Mouse (Mus musculus): ENCODE results near the gene 1810009A15Rik. TPM values are rescaled to one million over a fixed set of nuclear protein-coding genes. Genes with fewer than 3 reads are reported as not detected.
A peak's percentile ranks its signal among the peaks of the same experiment; 100 is the strongest.

Gene 1810009A15Rik
- polyA plus RNA-seq, 1 experiment = 83.6 TPM

DNA sequence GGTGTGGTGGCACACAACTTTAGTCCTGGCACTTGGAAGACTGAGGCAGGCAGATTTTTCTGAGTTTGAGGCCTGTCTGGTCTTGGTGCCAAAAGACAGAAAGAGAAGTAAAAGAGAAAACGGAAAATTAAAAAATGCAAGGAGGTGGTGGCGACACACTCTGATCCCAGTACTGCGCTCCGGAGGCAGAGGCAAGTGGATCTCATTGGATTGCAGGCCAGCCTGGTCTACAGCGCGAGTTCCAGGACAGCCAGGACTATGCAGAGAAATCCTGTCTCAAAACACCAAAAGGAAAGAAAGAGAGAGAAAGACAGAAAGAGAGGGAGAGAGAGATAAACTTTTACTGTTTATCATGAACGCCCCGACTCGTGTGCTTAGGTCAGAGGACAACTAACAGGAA lies 17.8 kb upstream of the 1810009A15Rik start:
- peak overlapping the region; percentile 89 for H3K4me3 ChIP-seq (replicated peaks; ENCODE audit: control insufficient read depth, low read depth, low read length)
- H3K4me1 ChIP-seq (ENCODE audit: control insufficient read depth, insufficient read depth, low read length) = no peaks in the 10 kb centered on the region; the same call in 1 of the 2 replicates
- WGBS = 20% methylated on average over 9 of the region's 9 CpGs
- TF ChIP-seq CTCF (IDR thresholded peaks at IDR 0.05; ENCODE audit: control insufficient read depth, insufficient read depth, low read length) = no peak
- TF ChIP-seq POLR2A (IDR thresholded peaks at IDR 0.05; ENCODE audit: borderline replicate concordance, control insufficient read depth, low read depth, low read length) = no peak
- peak overlapping the region; percentile 42 for H3K27ac ChIP-seq (ENCODE audit: control insufficient read depth, insufficient read depth, low read depth, low read length, poor library complexity)

DNA sequence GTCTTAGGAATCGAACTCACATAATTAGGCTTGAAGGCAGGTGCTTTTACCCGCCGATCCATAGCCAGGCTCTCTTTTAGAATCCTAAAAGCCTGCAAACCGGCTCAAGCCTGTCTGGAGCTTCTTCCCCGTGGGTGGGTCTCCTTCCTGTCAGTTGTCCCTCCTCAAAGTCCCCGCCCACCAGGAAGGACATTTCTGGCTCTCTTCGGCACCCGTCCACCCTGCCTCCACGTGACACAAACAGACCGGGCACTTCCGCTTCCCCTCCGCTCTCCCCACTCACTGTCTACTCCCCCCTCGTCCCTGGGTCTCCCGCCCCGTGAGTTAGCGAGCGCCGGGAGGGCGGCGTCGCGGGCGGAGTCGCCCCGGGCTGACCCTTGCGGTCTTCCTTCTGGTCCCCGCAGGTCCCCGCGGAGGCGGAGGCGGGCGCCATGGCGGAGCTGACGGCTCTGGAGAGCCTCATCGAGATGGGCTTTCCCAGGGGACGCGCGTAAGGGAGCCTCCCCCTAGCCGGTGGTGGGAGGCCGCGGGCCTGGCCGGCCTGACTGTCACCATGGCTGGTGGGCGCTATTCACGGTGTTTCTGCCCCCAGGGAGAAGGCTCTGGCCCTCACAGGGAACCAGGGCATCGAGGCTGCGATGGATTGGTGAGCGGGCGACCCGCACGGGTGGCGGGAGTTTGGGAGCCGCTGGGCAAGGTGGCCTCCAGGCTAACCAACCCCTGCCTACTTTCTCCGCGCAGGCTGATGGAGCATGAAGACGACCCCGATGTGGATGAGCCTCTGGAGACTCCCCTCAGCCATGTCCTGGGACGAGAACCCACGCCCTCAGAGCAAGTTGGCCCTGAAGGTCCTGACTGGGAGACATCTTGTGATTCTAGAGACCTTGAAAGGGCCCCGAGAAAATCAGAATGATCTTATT lies 17.1 kb upstream of the 1810009A15Rik start, which contains the start of gene Ubxn1:
Ubxn1 (plus strand) TSS at position 230 of the 920 bp plus-strand sequence.
- peak within 1 kb of the TSS; percentile 89 for H3K4me3 ChIP-seq (replicated peaks; ENCODE audit: control insufficient read depth, low read depth, low read length)
- H3K27ac ChIP-seq (ENCODE audit: control insufficient read depth, insufficient read depth, low read depth, low read length, poor library complexity) = peak within 1 kb of the TSS; percentile 80
- no peaks in the 10 kb centered on the region; the same call in 1 of the 2 replicates for H3K4me1 ChIP-seq (ENCODE audit: control insufficient read depth, insufficient read depth, low read length)
- TF ChIP-seq POLR2A (IDR thresholded peaks at IDR 0.05; ENCODE audit: borderline replicate concordance, control insufficient read depth, low read depth, low read length) (peak; percentile 69), CTCF (IDR thresholded peaks at IDR 0.05; ENCODE audit: control insufficient read depth, insufficient read depth, low read length) (no peak)
- under 1% methylated on average over 59 of the region's 59 CpGs for WGBS

DNA sequence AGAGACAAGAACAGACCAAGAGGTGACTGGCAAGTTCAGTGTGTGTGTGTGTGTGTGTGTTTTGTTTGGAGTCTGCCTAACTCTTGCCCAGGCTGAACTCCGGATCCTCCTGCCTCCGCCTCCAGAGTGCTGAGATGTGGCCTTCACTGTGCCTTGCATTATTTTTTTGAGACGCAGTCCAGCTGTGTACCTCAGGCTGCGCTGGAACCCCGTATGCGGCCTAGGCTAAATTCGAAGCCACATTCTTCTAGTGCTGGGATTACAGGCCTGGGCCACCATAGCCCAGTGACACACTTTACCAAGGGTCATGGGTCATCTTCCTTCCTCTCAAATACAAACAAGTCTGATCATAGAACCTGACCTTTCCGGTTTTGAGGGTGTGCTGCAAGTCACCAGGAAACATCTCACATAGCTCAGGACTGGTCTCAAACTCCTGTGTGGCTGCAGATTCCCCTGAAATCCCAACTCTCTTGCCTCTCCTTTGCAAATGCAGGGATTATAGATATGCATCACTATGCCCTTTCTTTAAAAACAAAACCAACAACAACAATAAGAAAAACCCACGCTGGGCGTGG lies 16.3 kb upstream of the 1810009A15Rik start:
- H3K27ac ChIP-seq (ENCODE audit: control insufficient read depth, insufficient read depth, low read depth, low read length, poor library complexity) = no peak overlapping the region
- WGBS = 70% methylated on average over 10 of the region's 10 CpGs
- peak overlapping the region; percentile 29 for H3K4me3 ChIP-seq (replicated peaks; ENCODE audit: control insufficient read depth, low read depth, low read length)
- no peaks in the 10 kb centered on the region; the same call in 1 of the 2 replicates for H3K4me1 ChIP-seq (ENCODE audit: control insufficient read depth, insufficient read depth, low read length)
- TF ChIP-seq POLR2A (IDR thresholded peaks at IDR 0.05; ENCODE audit: borderline replicate concordance, control insufficient read depth, low read depth, low read length) (no peak), CTCF (IDR thresholded peaks at IDR 0.05; ENCODE audit: control insufficient read depth, insufficient read depth, low read length) (no peak)

DNA sequence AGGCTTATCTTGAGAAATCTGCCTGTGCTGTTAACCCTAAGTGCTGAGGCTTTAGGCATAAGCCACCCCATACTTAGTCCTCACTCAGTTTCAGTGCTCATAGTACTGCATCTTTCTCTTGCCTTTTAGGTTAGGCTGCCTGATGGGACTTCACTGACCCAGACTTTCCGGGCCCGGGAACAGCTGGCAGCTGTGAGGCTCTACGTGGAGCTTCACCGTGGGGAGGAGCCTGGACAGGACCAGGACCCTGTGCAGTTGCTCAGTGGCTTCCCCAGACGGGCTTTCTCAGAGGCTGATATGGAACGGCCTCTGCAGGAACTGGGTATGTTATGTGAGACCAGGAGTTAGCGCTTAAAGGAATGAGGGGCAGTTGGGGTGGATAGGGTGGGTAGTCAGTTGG lies 13.6 kb upstream of the 1810009A15Rik start:
- no peak overlapping the region for H3K27ac ChIP-seq (ENCODE audit: control insufficient read depth, insufficient read depth, low read depth, low read length, poor library complexity)
- no peak overlapping the region for H3K4me3 ChIP-seq (replicated peaks; ENCODE audit: control insufficient read depth, low read depth, low read length)
- TF ChIP-seq POLR2A (IDR thresholded peaks at IDR 0.05; ENCODE audit: borderline replicate concordance, control insufficient read depth, low read depth, low read length) = no peak
- TF ChIP-seq CTCF (IDR thresholded peaks at IDR 0.05; ENCODE audit: control insufficient read depth, insufficient read depth, low read length) = no peak
- 89% methylated on average over 7 of the region's 7 CpGs for WGBS
- no peaks in the 10 kb centered on the region; the same call in 1 of the 2 replicates for H3K4me1 ChIP-seq (ENCODE audit: control insufficient read depth, insufficient read depth, low read length)

DNA sequence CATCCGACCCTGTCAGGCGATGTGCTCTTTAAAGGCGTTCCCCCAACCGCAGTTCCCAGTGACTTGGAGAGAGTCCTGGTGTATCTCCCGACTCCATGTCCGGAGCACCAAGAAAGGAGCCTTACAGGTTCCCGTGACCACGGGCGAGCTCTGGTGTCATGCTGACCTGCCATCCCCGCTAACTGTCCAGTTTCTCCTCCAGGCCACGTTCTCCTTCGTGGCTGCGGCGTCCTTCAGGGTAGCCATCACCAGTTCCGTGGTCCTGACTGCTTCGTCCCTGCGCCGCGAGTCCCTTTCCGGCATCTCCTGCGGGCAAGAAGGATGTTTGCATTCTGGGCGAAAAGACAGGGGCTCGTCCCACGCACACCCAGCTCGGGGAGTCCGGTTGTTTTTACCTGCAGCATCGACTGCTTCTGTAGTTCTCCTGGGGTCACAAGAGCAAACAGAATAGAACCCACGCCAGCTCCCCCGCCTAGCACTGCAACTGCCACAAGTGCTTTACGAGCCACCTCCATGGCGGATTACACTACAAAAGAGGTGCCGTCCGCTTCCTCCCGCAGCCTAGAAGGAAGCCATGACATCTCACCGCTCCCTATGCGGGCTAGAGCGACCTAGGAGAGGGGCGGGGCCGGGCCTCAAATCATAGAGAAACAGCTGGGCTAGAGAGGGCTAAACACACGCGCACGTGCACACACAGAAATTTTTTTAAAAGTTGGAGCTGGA lies 8.2 kb upstream of the 1810009A15Rik start, which contains the start of gene Uqcc3:
Uqcc3 (minus strand) TSS at position 613 of the 723 bp plus-strand sequence.
- TF ChIP-seq POLR2A (IDR thresholded peaks at IDR 0.05; ENCODE audit: borderline replicate concordance, control insufficient read depth, low read depth, low read length) = peak; percentile 64
- no peak; the same call in 1 of the 2 replicates for TF ChIP-seq CTCF (IDR thresholded peaks at IDR 0.05; ENCODE audit: control insufficient read depth, insufficient read depth, low read length)
- Histone ChIP-seq H3K27ac (ENCODE audit: control insufficient read depth, insufficient read depth, low read depth, low read length, poor library complexity) (peak within 1 kb of the TSS; percentile 79), H3K4me3 (replicated peaks; ENCODE audit: control insufficient read depth, low read depth, low read length) (peak within 1 kb of the TSS; percentile 92), H3K4me1 (ENCODE audit: control insufficient read depth, insufficient read depth, low read length) (no peaks in the 10 kb centered on the region; the same call in 1 of the 2 replicates)
- WGBS = under 1% methylated on average over 42 of the region's 42 CpGs

GRCm38 (mm10) chr19:8881034-8881392 lies 7.6 kb upstream of the 1810009A15Rik start:
- TF ChIP-seq CTCF (IDR thresholded peaks at IDR 0.05; ENCODE audit: control insufficient read depth, insufficient read depth, low read length) (no peak), POLR2A (IDR thresholded peaks at IDR 0.05; ENCODE audit: borderline replicate concordance, control insufficient read depth, low read depth, low read length) (no peak)
- Histone ChIP-seq H3K27ac (ENCODE audit: control insufficient read depth, insufficient read depth, low read depth, low read length, poor library complexity) (no peak overlapping the region), H3K4me1 (ENCODE audit: control insufficient read depth, insufficient read depth, low read length) (no peaks in the 10 kb centered on the region; the same call in 1 of the 2 replicates), H3K4me3 (replicated peaks; ENCODE audit: control insufficient read depth, low read depth, low read length) (peak overlapping the region; percentile 46)
- 3% methylated on average over 3 of the region's 3 CpGs for WGBS

DNA sequence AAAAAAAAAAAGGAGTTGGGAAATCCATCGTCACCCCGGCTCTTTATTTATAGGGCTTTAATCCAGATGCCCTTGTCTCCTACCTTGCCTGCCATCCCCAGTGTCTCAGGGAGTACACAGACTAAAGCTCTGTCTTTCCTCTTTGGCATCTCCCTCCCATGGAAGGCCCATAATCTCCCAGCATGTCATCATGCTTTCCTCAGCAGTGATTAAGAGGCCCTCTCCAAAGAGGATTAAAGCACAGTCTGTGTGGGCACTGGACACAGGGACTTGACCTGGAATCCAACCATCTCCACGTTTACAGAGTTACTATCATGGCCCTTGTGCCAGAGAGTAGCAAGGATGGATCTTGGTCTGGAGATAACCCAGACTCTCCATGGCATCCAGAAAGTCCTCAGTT lies 5.0 kb upstream of the 1810009A15Rik start, which contains the start of the genes Lbhd1 and Gm49403:
Lbhd1 (plus strand) TSS at position 117 of the 400 bp plus-strand sequence.
Gm49403 (plus strand) TSS at position 315 of the 400 bp plus-strand sequence.
- 77% methylated on average over 3 of the region's 3 CpGs for WGBS
- H3K4me1 ChIP-seq (ENCODE audit: control insufficient read depth, insufficient read depth, low read length) = peaks cover 2% of the 10 kb centered on the region; the same call in 1 of the 2 replicates
- H3K4me3 ChIP-seq (replicated peaks; ENCODE audit: control insufficient read depth, low read depth, low read length) = no peak within 1 kb of the TSS
- TF ChIP-seq CTCF (IDR thresholded peaks at IDR 0.05; ENCODE audit: control insufficient read depth, insufficient read depth, low read length) = no peak
- TF ChIP-seq POLR2A (IDR thresholded peaks at IDR 0.05; ENCODE audit: borderline replicate concordance, control insufficient read depth, low read depth, low read length) = no peak
- no peak within 1 kb of the TSS for H3K27ac ChIP-seq (ENCODE audit: control insufficient read depth, insufficient read depth, low read depth, low read length, poor library complexity)

All from bone marrow, adult 2 months (tissue).